Mouse (Mus musculus) fat pad, adult 2 months (tissue): ENCODE data around the gene Cacul1.
A peak's percentile ranks its signal among the peaks of the same experiment; 100 is the strongest.
"Not testable (repeated sequence)": the region's sequence is repeated elsewhere in the genome, so short reads cannot be mapped to it uniquely, and the experiment has no call there.

Source experiments
- DNase-seq: peaks from one replicate; pipeline ENCODE4 v3.0.0-alpha.2; 2011; ENCODE audit warnings: low read depth, low spot score; ENCODE audit errors: extremely low read depth

Gene Cacul1

DNA sequence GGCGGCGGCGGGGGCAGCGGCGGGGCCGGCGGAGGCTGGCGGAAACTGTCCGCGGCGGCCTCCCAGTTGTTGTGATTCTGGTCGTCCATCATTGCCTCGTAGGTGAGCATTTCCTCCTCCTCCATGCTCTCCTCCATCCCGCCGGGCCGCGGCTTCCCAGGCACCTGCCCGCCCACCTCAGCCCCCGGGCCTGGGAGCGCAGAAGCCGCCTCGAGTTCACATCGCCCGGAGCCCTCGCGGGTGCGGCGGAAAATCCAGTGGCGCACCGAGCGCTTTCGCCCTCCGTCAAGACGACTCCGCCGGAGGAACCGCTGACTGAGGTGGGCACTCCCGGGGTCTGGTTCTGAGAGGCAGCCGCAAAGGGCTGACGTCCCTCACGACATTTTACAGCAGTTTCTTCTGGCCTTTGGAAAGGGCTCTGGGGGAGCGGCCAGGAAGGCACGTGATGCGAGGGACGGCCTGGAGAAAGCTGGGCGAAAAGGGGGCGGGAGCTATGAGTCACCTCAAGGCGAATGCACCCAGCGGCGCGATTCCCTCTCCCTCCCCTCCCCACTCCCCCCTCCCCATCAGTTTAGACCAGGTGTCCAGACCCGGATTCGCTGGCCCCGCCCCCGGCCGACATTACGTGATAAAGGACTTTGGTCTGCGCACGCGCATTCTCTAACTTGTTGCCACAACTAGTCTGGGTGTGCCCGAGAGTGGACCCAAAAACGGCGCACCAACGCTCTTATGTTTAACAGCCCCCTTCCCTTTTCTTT is at the start of gene Cacul1:
TSS of gene Cacul1 (minus strand) at position 444 of the 758 bp plus-strand sequence.
- DNase-seq, result peak; percentile 75

- no peak for DNase-seq
Observed at GRCm38 (mm10) chr19:60619420-60619819, 38.6 kb upstream of the Cacul1 start.

- DNase-seq, result no peak
Observed at GRCm38 (mm10) chr19:60617007-60617406, 36.2 kb upstream of the Cacul1 start.

DNA sequence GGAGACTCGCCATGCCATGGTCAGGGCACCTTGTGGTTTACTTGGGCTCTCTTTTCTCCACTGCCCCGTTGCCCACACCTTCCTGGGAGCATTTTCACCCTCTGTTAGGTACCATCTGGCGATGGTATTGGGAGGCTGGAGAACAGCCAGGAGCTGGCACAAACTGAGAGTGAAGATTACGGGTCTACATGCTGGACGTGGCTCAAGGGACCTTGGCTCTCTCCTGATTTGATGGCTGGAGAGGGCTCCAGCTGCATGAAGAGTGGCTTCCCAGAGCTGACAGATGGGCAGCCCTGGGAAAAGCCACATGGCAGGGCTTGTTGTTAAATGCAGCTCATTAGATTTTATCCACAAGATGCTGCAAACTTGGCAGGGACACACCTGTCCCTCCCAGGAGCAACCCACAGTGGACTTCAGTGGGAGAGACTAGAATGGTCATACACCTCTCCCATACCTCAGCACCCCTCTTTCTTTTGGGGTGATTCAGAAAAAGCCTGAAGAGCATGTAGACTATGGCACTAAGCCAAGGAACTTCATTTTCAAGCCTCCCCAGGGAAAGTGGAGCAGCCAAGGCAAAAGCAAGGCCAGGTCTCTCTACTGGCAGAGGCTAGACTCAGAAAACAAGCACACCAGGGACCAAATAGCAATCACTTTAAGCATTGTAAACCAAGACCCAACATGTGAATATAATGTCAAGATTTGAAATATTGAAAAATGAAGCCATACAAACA is 34.8 kb upstream of the Cacul1 start:
- DNase-seq, result no peak

GRCm38 (mm10) chr19:60611525-60612215 is 30.8 kb upstream of the Cacul1 start:
- no peak for DNase-seq

DNA sequence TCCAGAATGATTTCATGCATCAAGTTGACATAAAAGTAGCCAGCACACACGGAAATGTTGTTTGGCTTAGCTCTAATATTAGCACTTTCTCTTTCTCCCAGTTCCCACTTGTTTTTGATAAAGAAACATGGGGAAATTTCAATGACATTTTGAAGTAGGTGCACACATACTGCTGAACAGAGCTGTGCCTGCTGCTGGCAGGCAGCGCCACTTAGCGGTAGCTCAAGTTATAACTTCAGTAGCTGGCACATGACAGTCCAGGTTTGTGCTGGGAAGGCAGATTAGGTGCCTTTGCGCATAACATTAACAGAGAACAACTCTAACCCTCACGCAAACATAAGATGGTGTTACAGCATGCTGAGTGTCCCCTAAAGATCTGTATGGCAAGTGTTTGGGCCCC is 27.9 kb upstream of the Cacul1 start:
- DNase-seq, result no peak

DNA sequence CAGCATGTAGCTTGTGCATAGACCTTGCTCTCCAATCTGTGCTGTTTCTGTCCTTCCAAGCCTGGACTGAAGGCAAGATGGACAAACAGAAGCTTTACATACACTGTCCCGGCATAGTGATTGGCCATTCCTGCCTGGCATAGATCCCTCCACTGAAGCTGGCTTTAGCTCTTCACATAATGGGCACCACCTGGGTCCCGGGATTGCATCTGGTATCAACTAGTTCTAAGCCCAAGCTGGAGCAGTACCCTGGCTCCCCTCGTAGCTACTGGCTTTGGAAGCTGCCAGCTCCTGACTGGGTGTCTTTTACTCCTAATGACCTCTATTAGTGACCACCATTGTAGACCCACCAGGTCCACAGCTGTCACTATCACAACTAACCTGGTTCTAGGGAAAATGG is 22.8 kb upstream of the Cacul1 start:
- no peak for DNase-seq

- not testable (repeated sequence) for DNase-seq
Observed at GRCm38 (mm10) chr19:60602066-60602465, 21.2 kb upstream of the Cacul1 start.

DNA sequence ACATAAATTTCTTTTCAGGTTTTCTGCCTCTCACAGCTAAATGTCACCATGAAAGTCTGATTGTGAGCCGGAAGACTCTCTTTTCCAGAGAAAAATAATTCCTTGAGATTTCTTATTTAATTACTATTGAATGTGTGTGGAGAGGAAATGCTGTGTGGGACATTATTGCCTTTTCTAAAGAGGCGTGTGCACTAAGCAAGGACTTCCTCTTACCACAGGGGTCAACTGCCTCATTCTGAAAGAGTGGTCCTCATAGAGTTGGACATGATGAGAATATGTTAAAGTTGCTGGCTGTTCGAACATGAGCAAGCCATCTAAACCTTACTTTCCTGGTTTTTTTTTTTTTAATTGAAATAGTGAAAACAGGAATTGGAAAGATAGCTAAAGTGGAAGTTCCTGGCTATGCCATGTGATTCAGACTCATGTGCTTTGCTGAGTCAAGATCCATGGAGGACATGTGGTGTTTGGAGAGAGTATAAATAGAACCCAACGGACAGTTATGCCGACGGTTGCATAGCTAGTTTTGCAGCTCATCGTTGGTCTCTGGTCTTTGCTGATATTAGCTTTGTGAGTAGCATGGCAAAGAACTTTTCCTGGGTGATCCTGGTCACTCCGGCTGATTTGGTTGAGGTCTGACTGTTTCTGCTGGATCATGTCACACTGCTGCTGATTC is 17.3 kb upstream of the Cacul1 start:
- DNase-seq, result no peak

DNA sequence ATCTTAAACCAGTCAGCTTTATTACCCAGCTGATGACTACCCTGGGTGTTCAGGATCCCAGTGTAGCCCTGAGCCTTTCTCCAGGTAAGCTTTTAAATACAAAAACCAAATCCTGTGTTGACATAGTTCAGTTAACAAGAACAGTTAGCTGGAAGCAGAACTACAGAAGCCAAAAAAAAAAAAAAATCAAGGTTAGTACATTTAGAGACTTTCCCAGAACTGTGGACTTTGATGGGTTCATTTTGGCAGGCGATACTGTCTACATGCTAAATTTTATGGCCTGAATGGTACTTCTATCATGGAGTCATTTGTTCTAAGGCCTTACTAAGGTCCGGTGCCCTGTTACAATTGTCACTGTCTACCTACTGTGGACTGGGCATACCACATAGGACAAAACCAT is 8.8 kb upstream of the Cacul1 start:
- DNase-seq, result no peak

DNA sequence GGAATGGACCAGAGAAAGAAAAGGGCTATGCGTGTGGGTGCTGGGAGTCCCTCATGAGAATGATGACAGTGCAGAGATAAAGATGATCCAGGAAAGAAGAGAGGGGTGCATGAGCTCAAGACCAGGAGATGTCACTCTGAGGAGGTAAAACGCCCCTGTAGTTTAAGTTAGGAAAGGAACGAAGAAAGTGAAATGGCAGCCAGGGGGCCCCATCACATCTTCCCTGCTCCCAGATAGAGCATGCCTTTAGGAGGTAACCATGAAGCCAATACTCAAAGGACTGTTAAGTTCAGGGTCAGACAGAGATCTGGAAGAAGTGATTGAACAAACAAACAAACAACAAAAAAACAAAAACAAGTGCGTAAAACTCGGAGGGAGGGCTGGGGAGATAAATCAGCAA is 5.8 kb upstream of the Cacul1 start:
- DNase-seq, result no peak

- no peak for DNase-seq
Observed at GRCm38 (mm10) chr19:60583201-60583600, 2.4 kb upstream of the Cacul1 start.

- DNase-seq, result no peak
Observed at GRCm38 (mm10) chr19:60581377-60582290, 809 bp upstream of the Cacul1 start.

GRCm38 (mm10) chr19:60579771-60580581 is 849 bp downstream of the Cacul1 start:
- DNase-seq, result no peak

- DNase-seq, result no peak
Observed at GRCm38 (mm10) chr19:60576741-60577140, 4.1 kb downstream of the Cacul1 start.

DNA sequence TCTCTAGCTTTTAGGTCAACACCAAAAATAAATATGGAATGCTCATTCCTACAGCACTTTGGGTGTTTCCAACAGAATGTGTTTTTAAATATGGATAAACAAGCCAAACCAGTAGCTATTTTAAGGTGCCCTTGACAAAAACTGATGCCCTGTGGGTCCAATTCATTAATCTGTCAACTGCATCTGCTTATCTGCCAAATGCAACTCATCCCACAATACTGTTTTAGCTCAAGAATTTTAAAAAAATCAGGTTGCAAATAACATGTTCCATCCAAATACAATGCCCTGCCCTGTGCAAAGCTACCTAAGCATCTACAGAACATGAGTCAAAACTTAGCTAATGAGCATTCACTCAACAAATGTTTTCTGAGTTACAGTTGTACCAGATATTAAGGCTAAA is 20.3 kb downstream of the Cacul1 start:
- DNase-seq, result no peak

DNA sequence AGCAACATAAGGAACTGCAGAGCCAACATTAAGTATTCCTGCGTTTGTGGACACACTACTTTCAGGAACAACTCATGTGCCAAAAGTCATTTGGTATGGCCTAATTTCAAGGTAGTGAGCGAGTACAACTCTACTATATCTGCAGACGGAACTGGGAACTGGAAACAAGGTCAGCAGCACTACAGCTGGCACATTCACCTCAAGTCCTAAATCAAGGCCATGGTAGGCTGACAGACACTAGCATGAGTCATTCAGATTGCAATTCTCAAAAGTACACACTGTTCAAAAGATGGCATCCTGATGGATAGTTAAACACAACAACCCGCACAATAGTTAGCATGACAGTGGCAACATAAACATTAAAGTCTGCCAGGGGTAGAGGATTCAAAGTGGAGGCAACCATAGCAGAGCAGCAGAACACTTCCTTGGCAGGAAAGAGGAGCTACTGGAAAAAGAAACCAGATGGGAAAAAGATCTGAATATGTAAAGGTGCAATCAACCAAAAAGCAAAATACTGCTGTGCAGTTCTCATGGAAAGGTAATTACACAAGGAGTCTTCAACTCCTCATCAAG is 25.9 kb downstream of the Cacul1 start:
- DNase-seq, result peak; percentile 34

GRCm38 (mm10) chr19:60553501-60553900 is 27.3 kb downstream of the Cacul1 start:
- DNase-seq, result no peak

- DNase-seq, result no peak
Observed at GRCm38 (mm10) chr19:60543302-60543701, 37.5 kb downstream of the Cacul1 start.
